Mouse (Mus musculus): Measurements from ENCODE around the gene Zdhhc7. TPM values are rescaled to one million over a fixed set of nuclear protein-coding genes. Genes with fewer than 3 reads are reported as not detected.

The Zdhhc7 gene
- polyA plus RNA-seq, 1 experiment from 2014 or later = 32.1 TPM

DNA sequence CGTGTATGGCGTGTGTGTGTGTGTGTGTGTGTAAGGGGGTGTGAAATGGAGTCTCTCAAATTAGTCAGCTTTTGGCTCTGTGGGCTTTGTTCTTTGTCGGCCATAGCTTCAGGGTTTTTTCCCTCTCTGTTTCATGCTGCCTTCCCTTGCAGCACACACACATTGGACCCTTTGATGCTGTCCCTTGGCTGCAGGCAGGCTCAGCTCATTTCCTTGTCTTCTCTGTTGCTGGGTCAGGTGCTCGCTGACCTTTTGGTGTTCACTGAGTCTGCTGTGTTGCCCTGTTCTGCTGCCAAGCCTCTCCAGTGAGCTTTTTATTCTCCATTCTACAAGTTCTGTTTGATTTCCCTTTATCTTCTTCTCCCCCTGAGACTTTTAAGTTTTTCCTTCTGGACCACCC lies 28.3 kb upstream of the Zdhhc7 start:
- ATAC-seq (ENCODE audit: insufficient read depth, low FRiP score, low read depth) = no peak
- H3K9ac ChIP-seq = no peak overlapping the region
- peaks cover 17% of the 10 kb centered on the region; the same call in 1 of the 2 replicates for H3K4me1 ChIP-seq
- H3K27me3 ChIP-seq (replicated peaks) = no peaks in the 10 kb centered on the region
- no peaks in the 10 kb centered on the region for H3K9me3 ChIP-seq
- H3K27ac ChIP-seq = no peak overlapping the region
- H3K36me3 ChIP-seq = no peaks in the 10 kb centered on the region
- no peak overlapping the region for H3K4me2 ChIP-seq
- WGBS = 75% methylated on average over 4 of the region's 4 CpGs
- no peak overlapping the region for H3K4me3 ChIP-seq (replicated peaks)

DNA sequence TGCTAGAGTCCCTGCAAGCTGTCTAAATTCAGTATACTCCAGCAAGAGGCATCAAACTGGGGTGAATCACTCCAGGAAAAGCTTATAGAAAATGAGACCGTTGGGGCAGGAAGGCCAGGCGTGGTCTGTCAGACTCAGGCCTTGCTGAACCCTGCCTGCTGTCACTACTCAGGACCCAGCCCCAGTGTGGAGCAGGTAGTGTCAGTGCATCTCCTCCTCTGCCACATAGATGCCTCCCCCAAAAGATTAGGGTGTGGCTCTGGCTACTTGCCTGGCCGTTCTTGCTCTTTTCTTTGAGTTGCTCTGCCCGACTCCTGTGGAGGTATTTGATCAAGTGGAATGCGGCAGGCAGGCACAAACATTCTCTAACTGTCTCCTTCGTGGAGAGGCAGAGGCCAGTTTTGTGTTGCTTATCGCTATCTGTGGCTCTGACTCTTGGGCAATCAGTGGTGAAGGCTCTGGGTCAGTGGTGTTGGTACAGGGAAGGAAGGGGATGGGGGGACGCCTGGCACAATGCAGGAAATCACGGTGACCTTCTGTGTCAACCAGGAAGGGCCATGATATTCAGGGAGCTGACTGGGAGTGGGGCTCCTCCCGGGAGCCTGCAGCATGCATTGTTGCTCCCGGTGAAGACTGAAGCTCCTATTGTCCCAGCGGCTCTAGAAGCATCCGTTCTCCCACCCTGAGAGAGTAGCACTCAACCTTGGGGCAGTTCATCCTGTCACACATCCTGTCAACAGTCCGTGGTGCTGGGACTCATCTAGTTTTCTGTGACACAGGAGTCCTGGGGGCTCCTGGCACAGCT lies 25.3 kb upstream of the Zdhhc7 start:
- Histone ChIP-seq H3K27me3 (replicated peaks) (no peaks in the 10 kb centered on the region), H3K4me2 (no peak overlapping the region; the same call in 1 of the 2 replicates)
- ATAC-seq (ENCODE audit: insufficient read depth, low FRiP score, low read depth) = no peak

DNA sequence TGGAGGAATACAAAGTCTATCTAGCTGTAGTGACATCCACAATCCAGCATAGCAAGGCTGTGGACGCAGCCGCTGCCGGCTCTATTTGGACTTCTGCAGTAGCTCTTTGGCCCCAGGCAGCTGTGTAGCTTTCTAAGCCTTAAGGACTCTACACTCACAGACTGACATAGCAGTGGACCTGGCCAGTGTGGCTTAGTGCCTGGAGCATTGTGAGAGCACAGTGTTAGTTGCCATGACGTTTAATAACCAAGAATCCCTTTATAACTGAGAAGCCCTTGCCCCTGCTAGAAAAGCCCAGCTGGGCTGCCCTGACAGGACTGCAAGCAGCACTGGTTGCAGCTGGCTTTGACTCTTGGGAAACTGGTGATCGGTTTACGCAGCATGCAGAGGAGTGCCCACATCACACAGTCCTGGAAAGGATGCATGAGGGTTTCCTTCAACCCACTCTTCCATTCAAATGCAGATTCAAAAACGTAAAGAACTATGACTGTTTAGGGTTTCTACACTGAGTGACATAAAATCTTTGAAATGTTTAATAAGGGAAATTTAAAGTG lies 23.6 kb upstream of the Zdhhc7 start:
- Histone ChIP-seq H3K36me3 (no peaks in the 10 kb centered on the region), H3K9me3 (no peaks in the 10 kb centered on the region), H3K27me3 (replicated peaks) (no peaks in the 10 kb centered on the region), H3K4me2 (no peak overlapping the region), H3K9ac (no peak overlapping the region), H3K4me1 (peaks cover 17% of the 10 kb centered on the region; the same call in 1 of the 2 replicates), H3K27ac (no peak overlapping the region; the same call in 1 of the 2 replicates), H3K4me3 (replicated peaks) (no peak overlapping the region)
- no peak for ATAC-seq (ENCODE audit: insufficient read depth, low FRiP score, low read depth)
- WGBS = 50% methylated on average over 7 of the region's 7 CpGs

More for the DNA sequence above, 25.3 kb upstream of the Zdhhc7 start:
- Histone ChIP-seq H3K36me3 (no peaks in the 10 kb centered on the region), H3K4me3 (replicated peaks) (no peak overlapping the region), H3K27ac (peak overlapping the region; percentile 52; the same call in 1 of the 2 replicates), H3K9me3 (no peaks in the 10 kb centered on the region), H3K9ac (no peak overlapping the region), H3K4me1 (peaks cover 17% of the 10 kb centered on the region; the same call in 1 of the 2 replicates)
- WGBS = 32% methylated on average over 14 of the region's 14 CpGs

DNA sequence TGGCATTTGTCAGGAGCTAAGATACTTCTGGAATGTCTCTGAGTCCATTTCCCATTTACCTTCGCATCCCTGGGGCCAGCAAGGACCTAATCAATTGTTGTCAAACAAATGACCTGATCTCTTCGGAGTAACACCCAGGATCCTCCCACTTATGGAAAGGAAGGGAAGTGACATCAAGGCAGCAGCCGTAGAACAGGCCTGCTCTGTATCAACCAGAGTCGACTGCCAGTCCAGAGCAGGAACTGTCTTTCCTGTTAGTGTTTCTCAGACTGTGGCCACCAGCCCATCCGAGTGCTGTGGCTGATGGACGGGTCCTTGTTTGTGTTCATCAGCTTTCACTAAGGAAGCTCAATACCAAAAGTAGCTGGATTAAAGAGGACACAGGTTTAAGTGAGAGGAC lies 23.0 kb upstream of the Zdhhc7 start:
- Histone ChIP-seq H3K9me3 (no peaks in the 10 kb centered on the region), H3K4me1 (peaks cover 23% of the 10 kb centered on the region; the same call in 1 of the 2 replicates), H3K4me3 (replicated peaks) (no peak overlapping the region), H3K27ac (no peak overlapping the region), H3K4me2 (no peak overlapping the region), H3K27me3 (replicated peaks) (no peaks in the 10 kb centered on the region), H3K36me3 (no peaks in the 10 kb centered on the region), H3K9ac (no peak overlapping the region)
- 14% methylated on average over 6 of the region's 6 CpGs for WGBS
- ATAC-seq (ENCODE audit: insufficient read depth, low FRiP score, low read depth) = no peak

DNA sequence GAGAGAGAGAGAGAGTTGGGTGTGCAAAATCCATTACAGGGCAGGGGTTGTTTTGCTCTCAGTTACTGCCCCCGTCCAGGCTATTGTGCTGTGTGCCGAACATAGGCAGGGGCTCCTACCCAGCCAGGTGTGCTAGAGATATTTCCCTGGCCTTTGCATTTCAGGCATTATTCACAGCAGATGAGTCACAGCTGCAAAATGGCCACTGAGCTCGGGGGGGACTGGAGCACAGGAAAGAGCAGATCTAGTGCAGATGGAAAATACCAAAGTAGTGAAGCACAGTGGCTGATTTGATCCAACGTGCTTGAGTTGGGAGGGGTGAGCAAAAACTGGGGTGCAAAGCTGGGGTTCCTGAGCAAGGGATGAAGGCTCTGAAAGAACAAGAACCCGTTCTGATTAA lies 19.7 kb upstream of the Zdhhc7 start:
- H3K9ac ChIP-seq = no peak overlapping the region
- no peak overlapping the region for H3K4me2 ChIP-seq
- H3K27ac ChIP-seq = no peak overlapping the region
- peaks cover 5% of the 10 kb centered on the region; the same call in 1 of the 2 replicates for H3K27me3 ChIP-seq (replicated peaks)
- 35% methylated on average over 5 of the region's 5 CpGs for WGBS
- no peak overlapping the region for H3K4me3 ChIP-seq (replicated peaks)
- 0 out of 2 replicates have a peak, but pooled peaks cover 11% of the 10 kb centered on the region for H3K4me1 ChIP-seq
- ATAC-seq (ENCODE audit: insufficient read depth, low FRiP score, low read depth) = no peak
- no peaks in the 10 kb centered on the region for H3K9me3 ChIP-seq
- H3K36me3 ChIP-seq = no peaks in the 10 kb centered on the region

DNA sequence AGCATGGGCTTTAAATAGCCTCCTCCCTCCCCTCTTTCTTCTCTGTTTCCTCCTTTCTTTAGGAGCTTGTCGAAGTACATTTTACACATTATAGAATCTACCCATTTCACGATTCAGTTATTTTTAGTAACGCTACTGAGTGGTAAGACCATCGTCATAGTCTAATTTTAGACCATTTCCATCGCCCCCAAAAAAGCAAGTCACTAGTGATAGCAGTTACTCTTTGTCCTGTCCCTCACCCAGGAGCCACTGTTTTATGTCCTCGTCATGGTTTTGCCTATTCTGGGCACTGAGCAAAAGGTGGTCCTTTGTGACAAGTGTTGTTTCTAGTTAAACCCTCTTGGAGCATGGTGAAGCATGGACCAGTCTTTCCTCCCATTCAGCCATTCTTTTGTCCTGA lies 18.6 kb upstream of the Zdhhc7 start:
- H3K9ac ChIP-seq = no peak overlapping the region
- no peak overlapping the region for H3K27ac ChIP-seq
- H3K27me3 ChIP-seq (replicated peaks) = peaks cover 14% of the 10 kb centered on the region; the same call in 1 of the 2 replicates
- H3K36me3 ChIP-seq = no peaks in the 10 kb centered on the region
- no peak overlapping the region for H3K4me2 ChIP-seq
- 75% methylated on average over 6 of the region's 6 CpGs for WGBS
- no peak overlapping the region for H3K4me3 ChIP-seq (replicated peaks)
- no peaks in the 10 kb centered on the region for H3K9me3 ChIP-seq
- H3K4me1 ChIP-seq = 0 out of 2 replicates have a peak, but pooled peaks cover 8% of the 10 kb centered on the region
- ATAC-seq (ENCODE audit: insufficient read depth, low FRiP score, low read depth) = no peak

DNA sequence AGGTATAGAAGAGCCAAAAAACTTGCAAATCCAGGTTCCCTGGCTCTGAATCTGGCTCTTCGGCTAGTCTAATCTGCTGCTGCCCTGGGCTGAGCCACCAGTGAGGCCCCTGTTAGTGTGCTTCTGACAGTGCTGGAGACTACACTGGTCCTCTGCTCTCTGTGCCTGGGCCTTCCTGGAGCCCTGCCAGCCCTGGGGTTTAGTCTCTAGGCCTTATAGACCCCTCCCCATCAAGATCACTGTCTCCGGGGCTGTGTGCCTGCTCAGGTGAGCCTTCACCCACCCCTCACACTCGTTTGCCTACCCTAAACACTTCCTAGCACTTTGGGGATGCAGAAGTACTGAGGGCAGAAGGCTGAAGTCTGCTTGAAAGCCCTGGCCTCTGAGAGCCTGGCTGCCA lies 18.1 kb upstream of the Zdhhc7 start:
- Histone ChIP-seq H3K4me1 (peaks cover 10% of the 10 kb centered on the region; the same call in 1 of the 2 replicates), H3K27ac (no peak overlapping the region), H3K27me3 (replicated peaks) (peaks cover 19% of the 10 kb centered on the region), H3K4me3 (replicated peaks) (no peak overlapping the region), H3K4me2 (no peak overlapping the region), H3K9ac (no peak overlapping the region), H3K36me3 (no peaks in the 10 kb centered on the region), H3K9me3 (no peaks in the 10 kb centered on the region)
- ATAC-seq (ENCODE audit: insufficient read depth, low FRiP score, low read depth) = no peak
- WGBS = 58% methylated on average over 3 of the region's 3 CpGs

DNA sequence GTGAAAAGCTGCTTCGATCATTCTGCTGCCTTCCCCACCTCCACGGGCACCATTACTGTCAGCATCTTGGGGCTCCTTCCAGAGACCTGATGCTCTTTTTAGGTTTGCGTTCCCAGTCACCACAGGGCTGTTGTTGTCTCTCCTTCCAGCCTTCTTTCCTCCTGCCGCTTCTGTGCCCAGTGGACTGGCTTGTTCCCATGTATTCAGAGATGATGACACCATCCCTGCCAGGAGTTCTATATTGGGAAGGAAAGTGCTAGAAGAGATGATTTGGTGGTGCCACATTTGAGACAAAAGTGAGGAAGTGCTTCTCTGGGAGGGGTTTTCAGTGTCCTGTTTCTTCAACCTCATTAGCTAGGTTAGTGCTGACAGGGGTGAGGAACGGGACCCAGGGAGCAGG lies 17.6 kb upstream of the Zdhhc7 start:
- no peak for ATAC-seq (ENCODE audit: insufficient read depth, low FRiP score, low read depth)
- 70% methylated on average over 5 of the region's 5 CpGs for WGBS
- Histone ChIP-seq H3K27me3 (replicated peaks) (peaks cover 21% of the 10 kb centered on the region), H3K4me3 (replicated peaks) (no peak overlapping the region), H3K4me1 (peaks cover 13% of the 10 kb centered on the region; the same call in 1 of the 2 replicates), H3K4me2 (no peak overlapping the region), H3K36me3 (no peaks in the 10 kb centered on the region), H3K27ac (no peak overlapping the region), H3K9ac (no peak overlapping the region), H3K9me3 (no peaks in the 10 kb centered on the region)

DNA sequence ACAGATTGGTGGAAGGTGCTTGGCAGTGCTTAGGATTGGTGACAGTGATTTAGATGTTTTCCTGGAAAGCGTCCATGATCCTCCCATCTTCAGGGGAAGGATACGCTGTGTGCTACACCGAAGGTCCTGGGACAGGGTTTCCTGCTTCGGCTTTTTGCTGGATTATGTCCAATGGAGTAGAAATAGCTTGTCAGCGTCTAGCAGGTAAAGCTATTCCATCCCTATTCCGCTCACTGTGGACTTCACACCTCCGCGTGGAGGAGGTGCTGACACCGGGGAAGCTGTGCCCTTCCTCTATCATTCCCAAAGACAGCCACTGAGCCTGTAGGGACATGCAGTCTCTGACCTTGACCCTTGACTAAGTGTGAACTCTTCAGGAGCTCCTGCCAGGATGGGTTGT lies 16.9 kb upstream of the Zdhhc7 start:
- Histone ChIP-seq H3K27ac (no peak overlapping the region), H3K9ac (no peak overlapping the region), H3K4me3 (replicated peaks) (no peak overlapping the region), H3K36me3 (no peaks in the 10 kb centered on the region), H3K27me3 (replicated peaks) (peaks cover 21% of the 10 kb centered on the region), H3K4me1 (peaks cover 15% of the 10 kb centered on the region; the same call in 1 of the 2 replicates), H3K4me2 (no peak overlapping the region), H3K9me3 (no peaks in the 10 kb centered on the region)
- 74% methylated on average over 9 of the region's 9 CpGs for WGBS
- ATAC-seq (ENCODE audit: insufficient read depth, low FRiP score, low read depth) = no peak

DNA sequence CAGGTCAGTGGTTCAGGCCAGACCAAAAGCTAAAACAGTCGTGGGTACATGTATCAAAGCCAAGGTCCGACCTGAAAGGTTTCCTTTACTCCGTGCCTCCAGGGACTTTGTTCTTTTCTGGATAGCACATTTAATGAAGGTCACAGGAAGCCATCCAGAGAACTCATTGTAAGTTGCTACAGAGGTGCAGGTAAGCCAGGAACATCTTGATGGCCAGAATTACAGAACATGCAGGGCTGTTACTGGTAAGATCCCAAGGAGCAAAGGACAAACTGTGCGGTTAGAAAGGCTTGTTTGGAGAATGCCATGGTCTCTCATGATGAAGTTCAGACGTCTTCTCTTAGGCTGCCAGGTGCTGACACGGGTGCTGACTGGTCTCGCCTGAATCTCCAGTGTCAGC lies 15.3 kb upstream of the Zdhhc7 start:
- WGBS = 75% methylated on average over 7 of the region's 7 CpGs

DNA sequence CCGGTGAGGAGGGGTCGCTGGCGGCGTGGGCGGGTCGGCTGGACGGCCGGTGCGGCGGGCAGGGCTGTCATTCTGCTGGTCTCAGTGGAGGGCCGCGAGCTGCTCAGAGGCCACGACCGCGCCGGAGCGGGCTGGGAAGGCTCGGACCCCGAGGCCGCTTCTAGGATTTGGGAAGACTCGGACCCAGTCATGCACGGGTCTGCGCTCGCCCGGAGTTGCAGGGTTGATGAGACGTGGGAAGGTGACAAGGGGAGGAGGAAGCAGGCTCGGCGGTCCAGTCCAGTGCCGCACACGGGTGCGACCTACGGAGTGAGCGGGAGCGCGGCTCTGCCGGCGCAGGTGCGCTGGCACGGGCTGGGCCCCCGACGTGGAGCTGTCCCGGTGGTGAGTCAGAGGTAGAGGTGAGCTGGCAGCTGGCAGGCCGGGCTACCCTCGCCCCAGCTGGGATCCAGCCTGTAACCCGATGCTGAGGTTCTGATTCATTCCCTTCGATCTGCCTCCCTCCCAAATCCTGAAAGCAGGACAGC lies 13.1 kb upstream of the Zdhhc7 start:
- Histone ChIP-seq H3K4me2 (peak overlapping the region; percentile 97), H3K9me3 (no peaks in the 10 kb centered on the region), H3K4me1 (peaks cover 16% of the 10 kb centered on the region; the same call in 1 of the 2 replicates), H3K27ac (no peak overlapping the region; the same call in 1 of the 2 replicates), H3K4me3 (replicated peaks) (peak overlapping the region; percentile 75), H3K9ac (peak overlapping the region; percentile 61), H3K36me3 (no peaks in the 10 kb centered on the region), H3K27me3 (replicated peaks) (peaks cover 21% of the 10 kb centered on the region)
- peak; percentile 24 for ATAC-seq (ENCODE audit: insufficient read depth, low FRiP score, low read depth)
- 2% methylated on average over 46 of the region's 46 CpGs for WGBS

More for the DNA sequence above, 15.3 kb upstream of the Zdhhc7 start:
- Histone ChIP-seq H3K4me1 (peaks cover 21% of the 10 kb centered on the region; the same call in 1 of the 2 replicates), H3K9ac (no peak overlapping the region), H3K36me3 (no peaks in the 10 kb centered on the region), H3K9me3 (no peaks in the 10 kb centered on the region), H3K4me2 (no peak overlapping the region), H3K27me3 (replicated peaks) (peaks cover 21% of the 10 kb centered on the region), H3K27ac (no peak overlapping the region), H3K4me3 (replicated peaks) (no peak overlapping the region)
- ATAC-seq (ENCODE audit: insufficient read depth, low FRiP score, low read depth) = no peak

DNA sequence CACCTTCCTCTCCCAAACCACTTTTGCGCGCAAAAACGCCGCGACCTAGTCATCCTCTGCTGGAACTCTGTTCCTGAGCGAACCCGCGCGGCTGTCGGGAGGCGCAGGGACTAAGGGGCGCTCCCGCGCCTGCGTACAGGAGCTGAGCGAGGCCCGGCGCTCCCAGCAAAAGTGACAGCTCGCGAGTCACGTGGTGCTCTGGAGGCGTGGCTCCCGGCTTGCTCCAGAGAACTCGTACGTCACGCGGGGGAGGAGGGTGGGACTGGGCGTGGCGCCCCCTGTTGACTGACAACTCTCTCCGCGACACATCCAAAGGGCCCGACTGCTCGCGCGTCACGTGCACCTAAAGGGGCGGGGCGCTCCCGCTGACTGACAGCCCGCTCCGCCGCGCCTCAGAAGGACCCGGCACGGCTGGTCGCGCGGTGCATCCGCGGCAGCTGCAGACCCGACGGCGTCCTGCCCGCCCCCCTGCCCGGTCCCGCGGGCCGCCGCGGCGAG lies 12.5 kb upstream of the Zdhhc7 start, which contains the start of gene 6430548M08Rik:
TSS of gene 6430548M08Rik (plus strand) at position 395 of the 498 bp plus-strand sequence.
- Histone ChIP-seq H3K27me3 (replicated peaks) (peaks cover 21% of the 10 kb centered on the region), H3K9ac (peak within 1 kb of the TSS; percentile 61), H3K27ac (peak within 1 kb of the TSS; percentile 97), H3K4me1 (peaks cover 14% of the 10 kb centered on the region; the same call in 1 of the 2 replicates), H3K4me3 (replicated peaks) (peak within 1 kb of the TSS; percentile 75), H3K9me3 (no peaks in the 10 kb centered on the region), H3K4me2 (peak within 1 kb of the TSS; percentile 97), H3K36me3 (no peaks in the 10 kb centered on the region)
- ATAC-seq (ENCODE audit: insufficient read depth, low FRiP score, low read depth) = peak; percentile 95
- under 1% methylated on average over 60 of the region's 61 CpGs for WGBS

All from stomach, embryonic 15.5 days (tissue).